Mouse (Mus musculus): ENCODE measurements at regions not wholly inside any gene's neighbourhood (a gene's known extent, or its start where the extent isn't known, plus 50 kb on each side); places are given as distances from the start of the nearest gene placed in this dataset.

DNA sequence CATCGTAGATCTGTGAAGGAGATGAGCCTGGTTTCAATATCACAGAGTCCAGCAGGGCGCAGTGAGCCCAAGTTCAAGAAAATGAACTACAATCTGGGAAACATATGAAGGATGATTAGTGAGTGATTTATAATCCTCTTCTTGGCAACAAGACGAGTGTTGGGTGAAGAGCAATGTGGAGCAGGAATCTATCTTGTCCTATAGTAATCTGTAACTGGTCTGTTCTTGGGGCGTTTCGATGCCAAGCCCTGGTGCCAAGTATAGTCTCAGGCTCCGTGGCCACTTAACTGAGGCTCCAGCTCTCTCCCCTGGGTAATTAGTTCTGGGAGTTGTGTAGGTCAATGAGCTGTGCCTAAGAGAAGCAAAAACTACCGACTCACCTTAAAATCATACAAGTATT, 154.4 kb upstream of the Gorab start:
- no peaks in the 10 kb centered on the region for H3K9me3 ChIP-seq (ENCODE audit: low read depth, low read length)
- no peak overlapping the region for H3K9ac ChIP-seq
- H3K4me3 ChIP-seq (ENCODE audit: low read depth, low read length): no peak overlapping the region
- no peak overlapping the region for H3K27ac ChIP-seq (ENCODE audit: low read depth)
- H3K27me3 ChIP-seq (ENCODE audit: insufficient read depth, low read length): no peaks in the 10 kb centered on the region
- no peaks in the 10 kb centered on the region for H3K4me1 ChIP-seq (ENCODE audit: insufficient read depth)
- ATAC-seq (ENCODE audit: insufficient read depth): peak; percentile 56; the same call in 1 of the 2 replicates
- WGBS: 62% methylated on average over 7 of the region's 7 CpGs
- TF ChIP-seq CTCF (IDR thresholded peaks at IDR 0.05; ENCODE audit: low read depth): 0 out of 2 replicates have a peak, but pooled peaks have one; percentile 16
- peak; percentile 35 for DNase-seq
- no peaks in the 10 kb centered on the region for H3K36me3 ChIP-seq (ENCODE audit: insufficient read depth)
- no peak overlapping the region for H3K4me2 ChIP-seq

- DNase-seq: no peak
- Histone ChIP-seq H3K4me3 (ENCODE audit: low read depth, low read length) (no peak overlapping the region), H3K4me1 (ENCODE audit: insufficient read depth) (no peaks in the 10 kb centered on the region), H3K27ac (ENCODE audit: low read depth) (no peak overlapping the region), H3K9me3 (ENCODE audit: low read depth, low read length) (no peaks in the 10 kb centered on the region), H3K9ac (no peak overlapping the region), H3K27me3 (ENCODE audit: insufficient read depth, low read length) (no peaks in the 10 kb centered on the region), H3K36me3 (ENCODE audit: insufficient read depth) (no peaks in the 10 kb centered on the region), H3K4me2 (no peak overlapping the region)
- ATAC-seq (ENCODE audit: insufficient read depth): no peak
- WGBS: 44% methylated on average over 2 of the region's 2 CpGs
- TF ChIP-seq CTCF (IDR thresholded peaks at IDR 0.05; ENCODE audit: low read depth): no peak
Measured at GRCm38 (mm10) chr1:163555185-163555584, 151.7 kb upstream of the Gorab start.

- ATAC-seq (ENCODE audit: insufficient read depth): peak; percentile 92
- peak; percentile 75 for DNase-seq
- no peaks in the 10 kb centered on the region for H3K9me3 ChIP-seq (ENCODE audit: low read depth, low read length)
- H3K27ac ChIP-seq (ENCODE audit: low read depth): peak overlapping the region; percentile 18; the same call in 1 of the 2 replicates
- H3K9ac ChIP-seq: no peak overlapping the region
- no peak for TF ChIP-seq CTCF (IDR thresholded peaks at IDR 0.05; ENCODE audit: low read depth)
- no peaks in the 10 kb centered on the region for H3K4me1 ChIP-seq (ENCODE audit: insufficient read depth)
- 35% methylated on average over 8 of the region's 8 CpGs for WGBS
- no peaks in the 10 kb centered on the region for H3K27me3 ChIP-seq (ENCODE audit: insufficient read depth, low read length)
- no peak overlapping the region for H3K4me2 ChIP-seq
- H3K4me3 ChIP-seq (ENCODE audit: low read depth, low read length): no peak overlapping the region
- no peaks in the 10 kb centered on the region for H3K36me3 ChIP-seq (ENCODE audit: insufficient read depth)
Measured at GRCm38 (mm10) chr1:163538776-163539492, 135.5 kb upstream of the Gorab start.

- Histone ChIP-seq H3K4me2 (no peak overlapping the region), H3K4me3 (ENCODE audit: low read depth, low read length) (no peak overlapping the region), H3K36me3 (ENCODE audit: insufficient read depth) (no peaks in the 10 kb centered on the region), H3K27me3 (ENCODE audit: insufficient read depth, low read length) (no peaks in the 10 kb centered on the region), H3K27ac (ENCODE audit: low read depth) (no peak overlapping the region), H3K9ac (no peak overlapping the region), H3K9me3 (ENCODE audit: low read depth, low read length) (no peaks in the 10 kb centered on the region), H3K4me1 (ENCODE audit: insufficient read depth) (no peaks in the 10 kb centered on the region)
- ATAC-seq (ENCODE audit: insufficient read depth) (no peak), DNase-seq (no peak)
- no peak for TF ChIP-seq CTCF (IDR thresholded peaks at IDR 0.05; ENCODE audit: low read depth)
- 62% methylated on average over 4 of the region's 4 CpGs for WGBS
Measured at GRCm38 (mm10) chr1:163530563-163530962, 127.1 kb upstream of the Gorab start.

DNA sequence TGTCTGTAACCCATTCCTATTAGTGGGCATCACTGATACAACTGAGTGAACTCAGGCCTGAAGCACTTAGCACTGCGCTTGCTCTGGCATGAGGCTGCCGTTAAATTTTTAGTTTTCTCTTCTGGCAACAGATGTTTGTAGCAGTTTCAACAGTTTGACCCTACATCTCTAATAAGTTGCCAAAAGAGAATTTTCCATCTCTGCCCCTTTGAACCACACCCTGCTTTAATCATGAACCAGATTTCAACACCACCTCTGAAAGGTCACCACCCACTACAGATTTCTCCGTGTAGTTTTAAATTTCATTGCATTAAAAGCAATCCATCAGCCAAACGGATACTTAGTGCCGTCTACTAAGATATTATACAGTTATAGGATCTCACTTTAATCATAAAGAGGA, 114.5 kb upstream of the Gorab start:
- no peaks in the 10 kb centered on the region for H3K36me3 ChIP-seq (ENCODE audit: insufficient read depth)
- ATAC-seq (ENCODE audit: insufficient read depth) (no peak), DNase-seq (peak; percentile 17)
- H3K9ac ChIP-seq: no peak overlapping the region
- no peak overlapping the region for H3K27ac ChIP-seq (ENCODE audit: low read depth)
- WGBS: 43% methylated on average over 5 of the region's 5 CpGs
- H3K27me3 ChIP-seq (ENCODE audit: insufficient read depth, low read length): no peaks in the 10 kb centered on the region
- no peak overlapping the region for H3K4me2 ChIP-seq
- H3K4me3 ChIP-seq (ENCODE audit: low read depth, low read length): no peak overlapping the region
- no peak for TF ChIP-seq CTCF (IDR thresholded peaks at IDR 0.05; ENCODE audit: low read depth)
- no peaks in the 10 kb centered on the region for H3K4me1 ChIP-seq (ENCODE audit: insufficient read depth)
- H3K9me3 ChIP-seq (ENCODE audit: low read depth, low read length): no peaks in the 10 kb centered on the region

GRCm38 (mm10) chr1:163512847-163513246, 109.4 kb upstream of the Gorab start:
- Histone ChIP-seq H3K4me3 (ENCODE audit: low read depth, low read length) (no peak overlapping the region), H3K9me3 (ENCODE audit: low read depth, low read length) (no peaks in the 10 kb centered on the region), H3K27me3 (ENCODE audit: insufficient read depth, low read length) (no peaks in the 10 kb centered on the region), H3K27ac (ENCODE audit: low read depth) (no peak overlapping the region), H3K36me3 (ENCODE audit: insufficient read depth) (no peaks in the 10 kb centered on the region), H3K9ac (no peak overlapping the region), H3K4me1 (ENCODE audit: insufficient read depth) (no peaks in the 10 kb centered on the region), H3K4me2 (no peak overlapping the region)
- ATAC-seq (ENCODE audit: insufficient read depth) (no peak), DNase-seq (no peak)
- TF ChIP-seq CTCF (IDR thresholded peaks at IDR 0.05; ENCODE audit: low read depth): no peak

- H3K9ac ChIP-seq: no peak overlapping the region
- H3K36me3 ChIP-seq (ENCODE audit: insufficient read depth): no peaks in the 10 kb centered on the region
- no peaks in the 10 kb centered on the region for H3K9me3 ChIP-seq (ENCODE audit: low read depth, low read length)
- H3K4me2 ChIP-seq: no peak overlapping the region
- DNase-seq: peak; percentile 63
- ATAC-seq (ENCODE audit: insufficient read depth): no peak
- H3K27me3 ChIP-seq (ENCODE audit: insufficient read depth, low read length): no peaks in the 10 kb centered on the region
- WGBS: 29% methylated on average over 1 of the region's 1 CpGs
- no peak for TF ChIP-seq CTCF (IDR thresholded peaks at IDR 0.05; ENCODE audit: low read depth)
- no peak overlapping the region for H3K27ac ChIP-seq (ENCODE audit: low read depth)
- no peaks in the 10 kb centered on the region for H3K4me1 ChIP-seq (ENCODE audit: insufficient read depth)
- no peak overlapping the region for H3K4me3 ChIP-seq (ENCODE audit: low read depth, low read length)
Measured at GRCm38 (mm10) chr1:163512008-163512407, 108.5 kb upstream of the Gorab start.

Data from lung, embryonic 14.5 days (tissue).